Mouse (Mus musculus): Measurements from ENCODE around the gene Crip2. TPM values are rescaled to one million over a fixed set of nuclear protein-coding genes. Genes with fewer than 3 reads are reported as not detected.

Crip2 gene
- total and polyA plus RNA-seq, 3 experiments: 1.3 to 9.5 TPM; not detected in 1

- TF ChIP-seq GATA2 (IDR thresholded peaks at IDR 0.05; ENCODE audit: borderline replicate concordance, low read depth, low read length): no peak
- peak; percentile 99 for TF ChIP-seq CTCF (IDR thresholded peaks at IDR 0.05; ENCODE audit: low read depth, low read length)
- ATAC-seq (ENCODE audit: extremely low read depth, insufficient number of reproducible peaks, low FRiP score, poor library complexity, severe bottlenecking) (peak; percentile 69), DNase-seq (ENCODE audit: low spot score) (peak; percentile 90)
- Histone ChIP-seq H3K4me3 (ENCODE audit: low read depth, low read length) (no peak overlapping the region), H3K9me3 (replicated peaks) (no peaks in the 10 kb centered on the region), H3K4me1 (ENCODE audit: insufficient read depth, low read depth, low read length) (peaks cover 37% of the 10 kb centered on the region), H3K27me3 (ENCODE audit: insufficient read depth, low read length) (no peaks in the 10 kb centered on the region), H3K36me3 (replicated peaks) (peaks cover 99% of the 10 kb centered on the region)
Measured at GRCm38 (mm10) chr12:113119516-113120410, 20.3 kb upstream of the Crip2 start.

GRCm38 (mm10) chr12:113124726-113125125 is 15.3 kb upstream of the Crip2 start:
- no peak overlapping the region for H3K4me3 ChIP-seq (ENCODE audit: low read depth, low read length)
- peaks cover 100% of the 10 kb centered on the region for H3K36me3 ChIP-seq (replicated peaks)
- DNase-seq (ENCODE audit: low spot score) (no peak), ATAC-seq (ENCODE audit: extremely low read depth, insufficient number of reproducible peaks, low FRiP score, poor library complexity, severe bottlenecking) (no peak)
- no peak for TF ChIP-seq GATA1 (IDR thresholded peaks at IDR 0.05; ENCODE audit: borderline replicate concordance, low read length)
- TF ChIP-seq TAL1 (conservative IDR thresholded peaks at IDR 0.05; ENCODE audit: low read depth, low read length): no peak
- no peak for TF ChIP-seq POLR2AphosphoS5 (IDR thresholded peaks at IDR 0.05; ENCODE audit: insufficient replicate concordance, low read depth, low read length)
- TF ChIP-seq CTCF (IDR thresholded peaks at IDR 0.05; ENCODE audit: low read depth, low read length): no peak
- no peak for TF ChIP-seq GATA2 (IDR thresholded peaks at IDR 0.05; ENCODE audit: borderline replicate concordance, low read depth, low read length)
- no peaks in the 10 kb centered on the region for H3K9me3 ChIP-seq (replicated peaks)
- H3K4me1 ChIP-seq (ENCODE audit: insufficient read depth, low read depth, low read length): peaks cover 13% of the 10 kb centered on the region
- no peaks in the 10 kb centered on the region for H3K27me3 ChIP-seq (ENCODE audit: insufficient read depth, low read length)

- Histone ChIP-seq H3K36me3 (replicated peaks) (peaks cover 100% of the 10 kb centered on the region), H3K9me3 (replicated peaks) (no peaks in the 10 kb centered on the region), H3K4me3 (ENCODE audit: low read depth, low read length) (no peak overlapping the region), H3K4me1 (ENCODE audit: insufficient read depth, low read depth, low read length) (peaks cover 13% of the 10 kb centered on the region), H3K27me3 (ENCODE audit: insufficient read depth, low read length) (no peaks in the 10 kb centered on the region)
- TF ChIP-seq POLR2AphosphoS5 (IDR thresholded peaks at IDR 0.05; ENCODE audit: insufficient replicate concordance, low read depth, low read length): no peak
- TF ChIP-seq CTCF (IDR thresholded peaks at IDR 0.05; ENCODE audit: low read depth, low read length): no peak
- TF ChIP-seq GATA1 (IDR thresholded peaks at IDR 0.05; ENCODE audit: borderline replicate concordance, low read length): no peak
- TF ChIP-seq TAL1 (conservative IDR thresholded peaks at IDR 0.05; ENCODE audit: low read depth, low read length): no peak
- TF ChIP-seq GATA2 (IDR thresholded peaks at IDR 0.05; ENCODE audit: borderline replicate concordance, low read depth, low read length): no peak
- DNase-seq (ENCODE audit: low spot score) (no peak), ATAC-seq (ENCODE audit: extremely low read depth, insufficient number of reproducible peaks, low FRiP score, poor library complexity, severe bottlenecking) (no peak)
Measured at GRCm38 (mm10) chr12:113130732-113131131, 9.3 kb upstream of the Crip2 start.

GRCm38 (mm10) chr12:113131601-113132000 is 8.4 kb upstream of the Crip2 start:
- Histone ChIP-seq H3K27me3 (ENCODE audit: insufficient read depth, low read length) (no peaks in the 10 kb centered on the region), H3K9me3 (replicated peaks) (no peaks in the 10 kb centered on the region), H3K4me3 (ENCODE audit: low read depth, low read length) (no peak overlapping the region), H3K36me3 (replicated peaks) (peaks cover 100% of the 10 kb centered on the region), H3K4me1 (ENCODE audit: insufficient read depth, low read depth, low read length) (peaks cover 15% of the 10 kb centered on the region)
- no peak for TF ChIP-seq TAL1 (conservative IDR thresholded peaks at IDR 0.05; ENCODE audit: low read depth, low read length)
- no peak for TF ChIP-seq CTCF (IDR thresholded peaks at IDR 0.05; ENCODE audit: low read depth, low read length)
- TF ChIP-seq GATA2 (IDR thresholded peaks at IDR 0.05; ENCODE audit: borderline replicate concordance, low read depth, low read length): no peak
- TF ChIP-seq GATA1 (IDR thresholded peaks at IDR 0.05; ENCODE audit: borderline replicate concordance, low read length): no peak
- no peak for TF ChIP-seq POLR2AphosphoS5 (IDR thresholded peaks at IDR 0.05; ENCODE audit: insufficient replicate concordance, low read depth, low read length)
- ATAC-seq (ENCODE audit: extremely low read depth, insufficient number of reproducible peaks, low FRiP score, poor library complexity, severe bottlenecking) (no peak), DNase-seq (ENCODE audit: low spot score) (no peak)

GRCm38 (mm10) chr12:113132567-113132966 is 7.5 kb upstream of the Crip2 start:
- no peaks in the 10 kb centered on the region for H3K27me3 ChIP-seq (ENCODE audit: insufficient read depth, low read length)
- H3K4me3 ChIP-seq (ENCODE audit: low read depth, low read length): no peak overlapping the region
- H3K4me1 ChIP-seq (ENCODE audit: insufficient read depth, low read depth, low read length): peaks cover 20% of the 10 kb centered on the region
- H3K36me3 ChIP-seq (replicated peaks): peaks cover 100% of the 10 kb centered on the region
- DNase-seq (ENCODE audit: low spot score) (no peak), ATAC-seq (ENCODE audit: extremely low read depth, insufficient number of reproducible peaks, low FRiP score, poor library complexity, severe bottlenecking) (no peak)
- H3K9me3 ChIP-seq (replicated peaks): no peaks in the 10 kb centered on the region
- TF ChIP-seq POLR2AphosphoS5 (IDR thresholded peaks at IDR 0.05; ENCODE audit: insufficient replicate concordance, low read depth, low read length) (no peak), TAL1 (conservative IDR thresholded peaks at IDR 0.05; ENCODE audit: low read depth, low read length) (no peak), CTCF (IDR thresholded peaks at IDR 0.05; ENCODE audit: low read depth, low read length) (no peak), GATA1 (IDR thresholded peaks at IDR 0.05; ENCODE audit: borderline replicate concordance, low read length) (no peak), GATA2 (IDR thresholded peaks at IDR 0.05; ENCODE audit: borderline replicate concordance, low read depth, low read length) (no peak)

- Histone ChIP-seq H3K9me3 (replicated peaks) (no peaks in the 10 kb centered on the region), H3K4me1 (ENCODE audit: insufficient read depth, low read depth, low read length) (peaks cover 22% of the 10 kb centered on the region), H3K27me3 (ENCODE audit: insufficient read depth, low read length) (no peaks in the 10 kb centered on the region), H3K36me3 (replicated peaks) (peaks cover 100% of the 10 kb centered on the region), H3K4me3 (ENCODE audit: low read depth, low read length) (no peak overlapping the region)
- ATAC-seq (ENCODE audit: extremely low read depth, insufficient number of reproducible peaks, low FRiP score, poor library complexity, severe bottlenecking): no peak
- TF ChIP-seq POLR2AphosphoS5 (IDR thresholded peaks at IDR 0.05; ENCODE audit: insufficient replicate concordance, low read depth, low read length) (no peak), GATA2 (IDR thresholded peaks at IDR 0.05; ENCODE audit: borderline replicate concordance, low read depth, low read length) (no peak), CTCF (IDR thresholded peaks at IDR 0.05; ENCODE audit: low read depth, low read length) (no peak), GATA1 (IDR thresholded peaks at IDR 0.05; ENCODE audit: borderline replicate concordance, low read length) (no peak), TAL1 (conservative IDR thresholded peaks at IDR 0.05; ENCODE audit: low read depth, low read length) (no peak)
- no peak for DNase-seq (ENCODE audit: low spot score)
Measured at GRCm38 (mm10) chr12:113133260-113133659, 6.8 kb upstream of the Crip2 start.
